Mouse (Mus musculus): Measurements from ENCODE around the gene Ank3.

DNA sequence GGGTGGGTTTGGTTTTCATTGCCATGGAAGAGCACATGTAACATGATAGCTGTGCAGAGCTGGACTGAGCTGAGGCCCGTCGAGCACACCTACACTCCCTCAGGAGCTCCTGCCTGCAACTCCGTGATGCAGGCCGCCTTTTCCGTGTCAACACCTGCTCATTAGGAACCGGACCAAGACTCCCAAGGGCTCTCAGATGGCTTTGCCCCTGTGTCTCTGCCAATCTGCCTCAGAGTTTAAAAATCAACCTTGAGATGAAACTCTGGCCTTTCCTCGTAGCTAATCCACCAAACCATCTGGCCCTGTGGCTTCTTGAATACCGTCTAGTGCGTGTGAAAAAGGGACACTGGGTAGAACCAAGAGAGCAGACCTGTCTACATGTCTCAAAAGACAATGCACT is 297.4 kb downstream of the Ank3 start:
- TF ChIP-seq CTCF (IDR thresholded peaks at IDR 0.05; ENCODE audit: low read depth) (no peak), EP300 (IDR thresholded peaks at IDR 0.05; ENCODE audit: low read depth) (no peak)
